Mouse (Mus musculus) hindbrain, embryonic 12.5 days (tissue): ENCODE data around the gene Crtc1. TPM values are rescaled to one million over a fixed set of nuclear protein-coding genes. Genes with fewer than 3 reads are reported as not detected.
A peak's percentile ranks its signal among the peaks of the same experiment; 100 is the strongest.

Experiments
- ATAC-seq: fragments of 200-750 bp; cut with Nextera tagmentation; 2 replicates; pipeline ENCODE4 v1.8.0; 2017; ENCODE audit warnings: moderate TSS enrichment; ENCODE audit not compliant: low FRiP score
- H3K27ac ChIP-seq: fragments of 300-500 bp; sonication (generic); 2 replicates; pipeline ENCODE4 v1.5.1; 2016; ENCODE audit warnings: mild to moderate bottlenecking
- H3K27me3 ChIP-seq: fragments of 300-500 bp; sonication (generic); 2 replicates; pipeline ENCODE4 v1.6.1; 2016; ENCODE audit warnings: mild to moderate bottlenecking
- H3K36me3 ChIP-seq: fragments of 300-500 bp; sonication (generic); 2 replicates; pipeline ENCODE4 v1.6.1; 2016; ENCODE audit warnings: mild to moderate bottlenecking
- H3K4me1 ChIP-seq: fragments of 300-500 bp; sonication (generic); 2 replicates; pipeline ENCODE4 v1.6.1; 2016
- H3K4me2 ChIP-seq: fragments of 300-500 bp; sonication (generic); replicated peaks from 2 replicates; pipeline ENCODE4 v1.6.1; 2016; ENCODE audit warnings: mild to moderate bottlenecking
- H3K4me3 ChIP-seq: fragments of 300-500 bp; sonication (generic); 2 replicates; pipeline ENCODE4 v1.5.1; 2016; ENCODE audit warnings: mild to moderate bottlenecking
- H3K9ac ChIP-seq: fragments of 300-500 bp; sonication (generic); 2 replicates; pipeline ENCODE4 v1.6.1; 2016; ENCODE audit warnings: mild to moderate bottlenecking, moderate library complexity
- H3K9me3 ChIP-seq: fragments of 300-500 bp; sonication (generic); replicated peaks from 2 replicates; pipeline ENCODE4 v1.6.1; 2016; ENCODE audit warnings: mild to moderate bottlenecking
- WGBS: fragments of 180-500 bp; shearing (Covaris S2); methylation state at CpG from one replicate; pipeline ENCODE4 v1.1.7; 2016; 5-methylcytosine and 5-hydroxymethylcytosine counted together
- polyA plus RNA-seq: library from polyadenylated mRNA; unstranded; fragments of >200 nt; fragmentation: Nextera tagmentation; extraction: Ambion mirVana; gene quantifications from 2 replicates; pipeline ENCODE4 v1.2.1, GENCODE M21; 2016

The Crtc1 gene
- polyA plus RNA-seq, 1 experiment from 2014 or later = 24.6 TPM

DNA sequence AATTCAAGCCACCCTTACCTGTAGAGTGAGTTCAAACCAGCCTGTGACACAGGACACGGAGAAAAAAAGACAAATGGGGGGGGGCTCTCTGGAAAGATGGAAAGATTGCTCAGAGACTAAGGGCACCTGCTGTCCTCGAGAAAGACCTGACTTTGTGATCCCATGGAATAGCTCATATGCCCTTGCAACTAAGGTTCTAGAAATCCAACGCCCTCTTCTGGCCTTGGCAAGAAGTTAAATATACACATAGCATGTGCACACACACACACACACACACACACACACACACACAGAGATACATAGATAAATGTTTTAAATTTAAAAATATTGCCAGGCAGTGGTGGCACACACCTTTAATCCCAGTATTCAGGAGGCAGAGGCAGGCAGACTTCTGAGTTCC, 867 bp upstream of the Crtc1 start:
- Histone ChIP-seq H3K4me1 (peaks cover 21% of the 10 kb centered on the region), H3K27ac (no peak overlapping the region), H3K36me3 (no peaks in the 10 kb centered on the region), H3K4me2 (peak overlapping the region; percentile 89), H3K9me3 (no peaks in the 10 kb centered on the region), H3K9ac (peak overlapping the region; percentile 78), H3K4me3 (peak overlapping the region; percentile 63; the same call in 1 of the 2 replicates), H3K27me3 (0 out of 2 replicates have a peak, but pooled peaks cover 6% of the 10 kb centered on the region)
- 48% methylated on average over 3 of the region's 3 CpGs for WGBS
- ATAC-seq = no peak

DNA sequence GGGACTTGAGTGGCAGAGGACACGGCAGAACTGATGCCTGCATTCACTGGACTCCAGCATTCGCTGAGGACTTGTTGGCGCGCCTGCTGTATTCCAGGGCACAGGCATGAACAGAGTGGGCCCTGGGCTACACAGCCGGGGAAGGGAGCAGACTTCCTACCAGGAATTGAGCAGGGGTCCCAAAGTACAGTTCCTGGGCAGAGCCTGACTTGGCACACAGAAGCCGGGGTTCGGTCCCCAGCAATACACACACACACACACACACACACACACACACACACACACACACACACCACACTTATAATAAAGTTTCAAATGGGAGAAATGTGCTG, 435 bp upstream of the Crtc1 start:
- Histone ChIP-seq H3K4me1 (peaks cover 21% of the 10 kb centered on the region), H3K4me3 (peak overlapping the region; percentile 63), H3K27ac (peak overlapping the region; percentile 89), H3K4me2 (peak overlapping the region; percentile 89), H3K36me3 (no peaks in the 10 kb centered on the region), H3K9me3 (no peaks in the 10 kb centered on the region), H3K9ac (peak overlapping the region; percentile 78), H3K27me3 (0 out of 2 replicates have a peak, but pooled peaks cover 6% of the 10 kb centered on the region)
- 4% methylated on average over 7 of the region's 7 CpGs for WGBS
- ATAC-seq = no peak; the same call in 1 of the 2 replicates

DNA sequence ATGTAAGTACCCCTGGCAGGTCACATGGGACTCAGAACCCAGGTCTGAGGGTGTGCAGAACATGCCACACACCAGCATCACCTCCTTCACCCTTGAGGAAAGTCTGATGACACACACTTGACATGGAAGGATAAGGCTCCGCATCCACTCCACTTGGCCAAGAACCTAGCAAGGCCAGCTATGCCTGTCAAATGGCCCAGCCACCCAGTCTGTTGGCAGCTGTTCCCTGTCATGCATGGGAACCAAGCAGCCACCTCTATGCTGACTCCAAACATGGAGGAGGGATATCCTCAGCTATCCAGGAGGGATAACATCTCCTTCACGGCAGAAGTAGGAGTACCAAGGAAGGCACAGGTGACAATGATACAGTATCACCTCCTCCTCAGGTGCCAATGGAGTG, 956 bp downstream of the Crtc1 start:
- Histone ChIP-seq H3K36me3 (no peaks in the 10 kb centered on the region), H3K4me3 (peak overlapping the region; percentile 63), H3K27me3 (0 out of 2 replicates have a peak, but pooled peaks cover 6% of the 10 kb centered on the region), H3K4me2 (peak overlapping the region; percentile 89), H3K27ac (no peak overlapping the region), H3K4me1 (peaks cover 21% of the 10 kb centered on the region), H3K9ac (peak overlapping the region; percentile 78; the same call in 1 of the 2 replicates), H3K9me3 (no peaks in the 10 kb centered on the region)
- no peak for ATAC-seq
- 96% methylated on average over 2 of the region's 2 CpGs for WGBS

DNA sequence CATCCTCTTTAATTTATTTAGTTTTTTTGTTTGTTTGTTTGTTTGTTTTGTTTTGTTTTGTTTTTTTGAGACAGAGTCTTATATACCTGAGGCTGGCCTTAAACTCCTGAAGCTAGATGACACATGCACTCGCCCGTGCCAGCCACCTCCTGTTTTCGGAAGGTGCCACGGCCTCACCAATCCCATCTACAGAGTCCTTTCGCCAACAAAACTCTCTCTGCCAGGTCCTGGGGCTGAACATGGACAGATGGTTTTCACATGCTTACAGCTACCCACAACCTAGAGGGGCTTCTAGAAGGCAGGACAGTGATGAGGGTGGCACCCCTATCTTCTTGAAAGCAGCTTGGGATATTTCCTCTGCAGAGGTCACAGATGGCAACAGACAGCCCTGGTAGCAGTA, 4.2 kb downstream of the Crtc1 start:
- H3K4me1 ChIP-seq = peaks cover 20% of the 10 kb centered on the region
- H3K4me2 ChIP-seq = no peak overlapping the region
- H3K4me3 ChIP-seq = no peak overlapping the region
- 91% methylated on average over 5 of the region's 5 CpGs for WGBS
- no peaks in the 10 kb centered on the region for H3K9me3 ChIP-seq
- no peaks in the 10 kb centered on the region for H3K27me3 ChIP-seq
- ATAC-seq = no peak
- no peak overlapping the region for H3K27ac ChIP-seq
- no peak overlapping the region for H3K9ac ChIP-seq
- no peaks in the 10 kb centered on the region for H3K36me3 ChIP-seq

DNA sequence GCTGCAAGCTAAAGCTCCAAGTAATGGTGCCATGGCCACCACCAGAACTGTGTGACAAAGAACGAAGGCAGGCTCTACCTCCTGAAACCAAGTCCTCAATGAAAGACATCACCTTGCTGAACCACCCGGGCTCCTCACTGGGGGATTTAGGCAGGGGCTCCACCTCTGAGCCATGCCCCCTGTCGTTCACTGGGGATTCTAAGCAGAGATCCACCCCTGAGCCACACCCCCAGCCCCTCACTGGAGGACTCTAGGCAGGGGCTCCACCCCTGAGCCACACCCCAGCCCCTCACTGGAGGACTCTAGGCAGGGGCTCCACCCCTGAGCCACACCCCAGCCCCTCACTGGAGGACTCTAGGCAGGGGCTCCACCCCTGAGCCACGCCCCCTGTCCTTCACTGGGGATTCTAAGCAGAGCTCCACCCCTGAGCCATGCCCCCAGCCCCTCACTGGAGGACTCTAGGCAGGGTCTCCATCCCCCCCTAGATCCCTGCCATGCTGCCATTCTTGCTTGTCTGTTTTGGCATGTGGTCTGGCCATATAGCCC, 6.3 kb downstream of the Crtc1 start:
- 52% methylated on average over 4 of the region's 4 CpGs for WGBS
- no peaks in the 10 kb centered on the region for H3K9me3 ChIP-seq

DNA sequence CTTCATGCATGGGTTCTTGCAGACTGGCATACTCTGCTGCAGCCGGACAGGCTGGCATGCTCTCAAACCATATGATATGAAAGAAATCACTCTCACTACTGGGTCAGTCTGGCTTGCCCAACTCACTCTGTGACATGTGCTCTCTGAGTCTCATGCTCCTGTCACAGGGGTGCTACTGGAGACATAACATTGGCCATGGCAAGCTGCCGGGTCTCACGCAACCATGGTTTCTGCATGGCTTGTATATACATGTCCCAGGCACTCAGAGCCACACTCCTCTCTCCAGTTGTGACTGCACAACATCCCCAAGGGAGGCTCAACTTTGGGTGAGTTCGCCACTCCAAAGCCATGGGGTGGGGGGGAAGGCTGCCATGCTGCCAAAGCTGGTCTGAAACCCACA, 8.2 kb downstream of the Crtc1 start:
- H3K4me1 ChIP-seq = no peaks in the 10 kb centered on the region
- H3K9me3 ChIP-seq = no peaks in the 10 kb centered on the region
- no peaks in the 10 kb centered on the region for H3K36me3 ChIP-seq
- H3K4me3 ChIP-seq = no peak overlapping the region
- no peaks in the 10 kb centered on the region for H3K27me3 ChIP-seq
- no peak overlapping the region for H3K4me2 ChIP-seq
- no peak overlapping the region for H3K9ac ChIP-seq
- no peak overlapping the region for H3K27ac ChIP-seq
- WGBS = 98% methylated on average over 4 of the region's 4 CpGs
- no peak for ATAC-seq

More for the DNA sequence above, 6.3 kb downstream of the Crtc1 start:
- no peak overlapping the region for H3K4me3 ChIP-seq
- no peaks in the 10 kb centered on the region for H3K36me3 ChIP-seq
- H3K4me1 ChIP-seq = peaks cover 7% of the 10 kb centered on the region; the same call in 1 of the 2 replicates
- no peak overlapping the region for H3K27ac ChIP-seq
- H3K9ac ChIP-seq = no peak overlapping the region
- no peak overlapping the region for H3K4me2 ChIP-seq
- ATAC-seq = no peak
- no peaks in the 10 kb centered on the region for H3K27me3 ChIP-seq

DNA sequence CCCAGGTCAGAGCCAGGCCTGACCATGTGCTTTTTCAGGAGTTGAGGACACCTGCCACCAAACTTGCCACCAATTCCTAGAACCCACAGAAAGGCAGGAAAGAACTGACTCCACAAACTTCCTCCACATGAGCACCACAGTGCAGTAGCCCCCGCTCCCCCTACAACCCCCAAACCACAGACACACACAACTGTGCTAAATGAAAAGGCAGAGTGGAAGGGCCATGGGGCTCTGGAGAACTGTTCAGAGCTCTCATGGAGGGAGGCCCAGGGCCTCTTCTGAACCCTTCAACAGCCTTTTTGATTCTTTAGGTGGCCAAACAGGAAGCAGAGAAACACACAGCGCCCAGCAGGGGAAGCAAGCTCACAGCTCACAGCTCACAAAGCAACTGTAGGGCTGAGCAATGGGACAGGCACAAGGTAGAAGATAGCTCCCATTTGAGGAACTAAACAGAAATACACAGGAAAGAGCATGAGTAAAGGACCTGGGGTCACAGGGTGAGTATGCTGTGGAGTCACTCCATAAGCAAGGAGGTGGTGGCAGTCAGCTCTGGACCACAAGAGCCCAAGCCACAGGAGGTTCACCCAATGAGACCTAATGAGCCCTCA, 13.0 kb downstream of the Crtc1 start:
- Histone ChIP-seq H3K9ac (no peak overlapping the region), H3K4me3 (no peak overlapping the region), H3K9me3 (no peaks in the 10 kb centered on the region), H3K27ac (no peak overlapping the region), H3K27me3 (no peaks in the 10 kb centered on the region), H3K36me3 (no peaks in the 10 kb centered on the region), H3K4me1 (no peaks in the 10 kb centered on the region), H3K4me2 (no peak overlapping the region)
- no peak for ATAC-seq
- WGBS = 97% methylated on average over 2 of the region's 2 CpGs

DNA sequence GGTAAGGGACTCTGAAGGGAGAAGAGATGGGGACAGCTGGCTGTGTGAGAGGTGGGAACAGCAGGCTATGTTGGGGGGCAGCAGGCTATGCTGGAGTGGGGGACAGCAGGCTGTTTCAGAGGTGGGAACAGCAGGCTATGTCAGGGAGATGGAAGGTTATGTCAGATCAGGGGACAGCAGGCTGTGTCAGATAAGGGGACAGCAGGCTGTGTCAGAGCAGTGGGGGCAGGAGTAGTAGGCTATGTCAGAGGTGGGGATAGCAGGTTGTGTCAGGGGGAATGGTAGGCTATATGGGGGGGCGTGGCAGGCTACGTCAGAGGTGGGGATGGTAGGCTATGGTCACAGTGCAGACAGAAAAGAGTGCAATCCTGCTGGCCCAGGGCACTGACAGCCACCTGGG, 16.7 kb downstream of the Crtc1 start:
- WGBS = 81% methylated on average over 2 of the region's 2 CpGs
- no peak overlapping the region for H3K4me3 ChIP-seq
- H3K27ac ChIP-seq = no peak overlapping the region
- peaks cover 14% of the 10 kb centered on the region for H3K4me1 ChIP-seq
- H3K9ac ChIP-seq = no peak overlapping the region
- no peaks in the 10 kb centered on the region for H3K36me3 ChIP-seq
- no peaks in the 10 kb centered on the region for H3K27me3 ChIP-seq
- no peak for ATAC-seq
- H3K4me2 ChIP-seq = no peak overlapping the region
- no peaks in the 10 kb centered on the region for H3K9me3 ChIP-seq

DNA sequence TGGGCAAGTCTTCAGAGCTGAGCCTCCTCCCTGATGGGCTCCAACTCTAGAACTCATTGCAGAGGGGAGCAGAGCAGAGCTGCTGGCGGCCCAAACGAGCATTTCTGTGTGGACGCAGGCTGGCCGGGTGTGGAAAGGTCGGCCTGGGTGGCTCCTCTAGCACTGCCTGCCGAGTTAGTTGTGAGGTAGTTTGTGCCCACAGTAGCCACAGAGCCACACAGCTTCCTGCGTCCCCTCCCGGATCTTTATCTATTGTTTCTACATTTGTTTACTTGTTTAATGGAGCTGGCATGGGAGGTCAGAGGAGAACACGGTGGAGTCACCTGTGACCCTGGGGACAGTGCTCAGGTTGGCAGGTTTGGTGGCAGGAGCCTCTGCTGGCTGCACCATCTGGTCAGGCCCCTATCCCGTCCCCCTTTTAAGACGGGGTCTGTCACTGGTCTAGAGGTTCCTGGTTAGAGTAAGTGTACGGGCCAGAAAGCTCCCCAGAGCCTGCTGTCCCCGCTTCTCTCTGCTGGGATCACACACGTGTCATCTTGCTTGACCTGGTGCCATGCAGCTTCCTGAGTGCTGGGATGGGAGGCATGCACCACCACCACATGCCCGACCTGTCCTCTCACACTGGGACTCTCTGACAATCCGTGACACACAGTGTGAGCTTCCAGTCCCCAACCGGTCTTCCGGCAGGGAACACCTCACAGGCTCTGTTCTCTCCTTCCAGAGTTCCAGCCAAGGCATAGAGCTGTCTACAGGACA, 17.9 kb downstream of the Crtc1 start:
- 83% methylated on average over 18 of the region's 18 CpGs for WGBS
- Histone ChIP-seq H3K4me3 (no peak overlapping the region), H3K27me3 (no peaks in the 10 kb centered on the region), H3K9ac (no peak overlapping the region), H3K4me2 (no peak overlapping the region), H3K36me3 (no peaks in the 10 kb centered on the region), H3K9me3 (no peaks in the 10 kb centered on the region), H3K4me1 (peaks cover 25% of the 10 kb centered on the region), H3K27ac (no peak overlapping the region)
- no peak for ATAC-seq

DNA sequence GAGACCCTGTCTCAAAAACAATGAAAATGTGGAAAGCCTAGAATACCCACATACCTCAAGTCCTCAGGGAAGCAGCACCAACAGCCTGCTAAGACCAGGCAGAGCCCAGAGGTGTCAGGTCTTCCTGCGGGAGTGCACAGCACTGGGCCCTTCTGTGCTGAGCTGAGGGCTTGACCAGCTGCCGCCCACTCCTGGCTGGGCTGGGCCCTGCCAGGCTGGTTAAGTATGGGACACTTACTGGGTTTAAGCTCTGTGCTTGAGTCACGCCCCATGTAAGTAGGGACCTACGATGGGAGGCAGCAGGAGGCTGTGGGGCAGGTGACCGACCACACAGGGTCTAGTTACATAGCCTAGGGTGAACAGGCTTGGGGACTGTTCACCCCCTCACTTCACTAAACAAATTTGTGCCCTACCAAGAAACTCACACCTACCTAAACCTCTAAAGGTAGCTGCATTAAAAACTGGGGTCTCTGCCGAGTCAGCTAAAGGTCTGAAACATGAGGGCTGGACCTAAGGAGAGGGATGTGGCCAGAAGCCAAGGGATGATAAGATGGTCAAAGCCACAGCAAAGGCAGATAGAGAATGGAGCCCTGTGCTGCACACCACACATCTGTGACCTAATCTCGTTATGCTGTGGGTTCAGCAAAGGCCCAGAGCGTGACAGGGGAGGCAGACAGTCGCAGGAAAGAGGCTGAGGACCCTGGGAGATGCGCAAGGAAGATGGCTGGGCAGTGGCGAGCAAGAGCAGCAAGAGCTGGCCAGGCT, 19.3 kb downstream of the Crtc1 start:
- Histone ChIP-seq H3K9ac (no peak overlapping the region), H3K4me1 (peaks cover 34% of the 10 kb centered on the region), H3K4me3 (no peak overlapping the region), H3K27me3 (no peaks in the 10 kb centered on the region), H3K9me3 (no peaks in the 10 kb centered on the region), H3K36me3 (no peaks in the 10 kb centered on the region), H3K27ac (no peak overlapping the region), H3K4me2 (no peak overlapping the region)
- 83% methylated on average over 11 of the region's 11 CpGs for WGBS
- no peak for ATAC-seq

DNA sequence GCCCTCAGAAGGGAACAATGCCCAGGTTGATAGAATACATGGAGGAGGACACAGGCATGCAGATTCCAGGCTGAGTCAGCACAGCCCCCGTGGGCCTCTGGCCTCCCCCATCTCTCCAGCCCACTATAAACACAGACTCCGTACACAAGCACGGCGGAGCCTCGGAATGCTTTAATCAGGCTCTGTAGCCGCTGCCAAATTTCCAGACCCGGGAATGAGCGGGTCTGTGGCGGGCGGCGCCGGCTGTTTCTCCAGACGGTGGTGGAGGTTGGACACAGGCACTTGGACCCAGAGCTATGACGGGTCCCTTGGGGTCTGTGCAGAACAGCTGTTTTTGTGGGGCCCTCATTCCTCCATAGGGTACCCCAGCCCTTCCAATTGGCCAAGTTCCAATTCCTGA, 20.4 kb downstream of the Crtc1 start:
- H3K4me2 ChIP-seq = no peak overlapping the region
- H3K4me3 ChIP-seq = no peak overlapping the region
- H3K4me1 ChIP-seq = peaks cover 34% of the 10 kb centered on the region
- H3K27ac ChIP-seq = no peak overlapping the region
- H3K27me3 ChIP-seq = no peaks in the 10 kb centered on the region
- no peaks in the 10 kb centered on the region for H3K36me3 ChIP-seq
- H3K9me3 ChIP-seq = no peaks in the 10 kb centered on the region
- H3K9ac ChIP-seq = no peak overlapping the region
- WGBS = 73% methylated on average over 14 of the region's 14 CpGs
- ATAC-seq = no peak

DNA sequence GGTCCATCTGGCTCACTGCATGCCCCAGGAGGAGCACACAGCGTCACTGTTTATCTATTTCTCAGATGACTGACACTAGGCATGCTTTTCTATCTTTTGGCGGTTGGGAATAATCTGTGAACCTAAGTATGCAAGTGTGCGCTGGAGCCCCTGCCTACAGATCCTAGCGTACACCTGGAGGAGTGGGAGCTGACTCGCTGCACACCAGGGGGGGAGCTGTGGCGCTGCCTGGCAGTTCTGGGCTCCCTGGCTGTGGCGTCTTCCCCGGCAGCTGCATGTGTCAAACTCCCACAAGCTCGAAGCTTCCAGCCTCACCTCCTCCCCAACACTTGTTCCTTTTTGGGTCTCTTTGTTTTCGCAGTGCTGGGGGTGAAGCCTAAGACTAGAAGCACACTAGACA, 21.5 kb downstream of the Crtc1 start:
- no peak overlapping the region for H3K27ac ChIP-seq
- no peak overlapping the region for H3K9ac ChIP-seq
- H3K9me3 ChIP-seq = no peaks in the 10 kb centered on the region
- H3K36me3 ChIP-seq = peaks cover 4% of the 10 kb centered on the region; the same call in 1 of the 2 replicates
- no peak overlapping the region for H3K4me3 ChIP-seq
- ATAC-seq = no peak
- 53% methylated on average over 10 of the region's 10 CpGs for WGBS
- H3K27me3 ChIP-seq = no peaks in the 10 kb centered on the region
- H3K4me1 ChIP-seq = peaks cover 34% of the 10 kb centered on the region
- H3K4me2 ChIP-seq = no peak overlapping the region
